Mouse (Mus musculus) C2C12 (cell line): ENCODE data around the gene Cdc42ep1. TPM values are rescaled to one million over a fixed set of nuclear protein-coding genes. Genes with fewer than 3 reads are reported as not detected.

Experiments used
- H3K27me3 ChIP-seq: one replicate; pipeline ENCODE4 v1.6.1; 2011; ENCODE audit not compliant: control insufficient read depth, insufficient read depth, insufficient read length
- H3K36me3 ChIP-seq: one replicate; pipeline ENCODE4 v1.6.1; 2011; ENCODE audit not compliant: control insufficient read depth, insufficient read depth
- H3K4me3 ChIP-seq: one replicate; pipeline ENCODE4 v1.5.1; 2011; ENCODE audit warnings: mild to moderate bottlenecking, control low read depth; ENCODE audit not compliant: poor library complexity, insufficient read depth, severe bottlenecking
- H3K79me2 ChIP-seq: one replicate; pipeline ENCODE4 v1.6.1; 2011; ENCODE audit not compliant: control insufficient read depth, insufficient read depth
- H3K79me3 ChIP-seq: one replicate; pipeline ENCODE4 v1.6.1; 2011; ENCODE audit warnings: low read depth, control low read depth
- H3ac ChIP-seq: one replicate; pipeline ENCODE3; 2011; ENCODE audit warnings: low read depth; ENCODE audit not compliant: control insufficient read depth, insufficient read length
- CEBPB ChIP-seq: IDR thresholded peaks from one replicate; pipeline ENCODE4 v1.6.1; 2011; ENCODE audit warnings: low read depth, mild to moderate bottlenecking, control low read depth, moderate library complexity
- CTCF ChIP-seq: IDR thresholded peaks from one replicate; pipeline ENCODE4 v1.5.1; 2011; ENCODE audit not compliant: control insufficient read depth, insufficient read depth, insufficient read length
- FOSL1 ChIP-seq: IDR thresholded peaks from one replicate; pipeline ENCODE4 v1.8.0; 2011; ENCODE audit warnings: mild to moderate bottlenecking, low read length; ENCODE audit not compliant: poor library complexity, insufficient read depth, severe bottlenecking
- MAX ChIP-seq: IDR thresholded peaks from one replicate; pipeline ENCODE4 v1.6.1; 2011; ENCODE audit warnings: mild to moderate bottlenecking, control low read depth
- MYOD1 ChIP-seq: IDR thresholded peaks from one replicate; pipeline ENCODE4 v1.6.1; 2011; ENCODE audit warnings: low read depth; ENCODE audit not compliant: control insufficient read depth, insufficient read length
- MYOG ChIP-seq: IDR thresholded peaks from one replicate; pipeline ENCODE4 v1.6.1; 2011; ENCODE audit not compliant: control insufficient read depth, insufficient read length; ENCODE audit errors: extremely low read depth
- USF1 ChIP-seq: IDR thresholded peaks from one replicate; pipeline ENCODE4 v1.6.1; 2011; ENCODE audit warnings: low read depth, mild to moderate bottlenecking, control low read depth, moderate library complexity
- polyA plus RNA-seq: library from polyadenylated mRNA; unstranded; fragments of >200 nt; fragmentation: generic; extraction: Trizol; gene quantifications from one replicate; pipeline ENCODE4 v1.2.1, GENCODE M21; 2012; ENCODE audit warnings: missing spikeins

The Cdc42ep1 gene
- polyA plus RNA-seq, 1 experiment = 55.2 TPM

DNA sequence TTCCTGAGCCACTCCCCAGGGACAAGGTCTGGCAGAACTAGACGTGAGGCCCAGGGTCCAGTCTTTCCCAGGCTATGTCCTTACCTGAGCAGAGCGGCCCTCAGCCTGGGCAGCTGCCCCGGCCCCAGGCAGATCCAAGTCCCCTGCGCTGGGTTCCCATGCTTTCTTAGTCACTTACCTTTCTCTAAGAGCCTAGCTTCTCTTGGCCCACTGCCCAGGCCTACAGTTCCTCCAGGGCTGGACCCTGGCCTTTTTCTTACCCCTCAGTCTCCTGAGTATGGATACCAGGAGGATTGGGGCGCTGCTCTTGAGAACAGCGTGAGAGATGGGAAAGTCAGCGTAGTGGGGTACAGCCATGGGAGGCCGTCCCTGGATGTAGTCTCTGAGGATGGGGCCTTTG is 38.0 kb downstream of the Cdc42ep1 start:
- H3K36me3 ChIP-seq = peaks cover 51% of the 10 kb centered on the region
- TF ChIP-seq MAX = no peak
- H3K4me3 ChIP-seq = no peak overlapping the region
- peaks cover 26% of the 10 kb centered on the region for H3K79me2 ChIP-seq
- no peaks in the 10 kb centered on the region for H3K27me3 ChIP-seq
- peaks cover 6% of the 10 kb centered on the region for H3K79me3 ChIP-seq
- no peak overlapping the region for H3ac ChIP-seq

DNA sequence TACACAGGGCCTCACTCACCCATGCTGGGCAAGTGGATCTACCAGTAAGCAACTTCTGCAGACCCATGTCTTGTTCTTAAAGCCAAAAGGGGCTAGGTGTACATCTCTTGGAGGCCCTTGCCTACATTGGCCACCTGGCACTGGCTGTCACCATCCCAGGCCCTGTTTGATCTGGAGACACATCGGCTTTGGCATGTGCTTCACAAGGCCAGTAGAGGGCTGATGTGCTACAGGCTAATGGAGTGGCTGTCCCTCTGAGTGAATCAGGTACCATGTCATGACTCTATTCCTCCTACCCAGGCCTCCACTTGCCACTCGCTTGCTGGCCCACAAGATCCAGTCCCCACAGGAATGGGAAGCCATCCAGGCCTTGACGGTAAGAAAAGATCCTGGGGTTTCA is 39.4 kb downstream of the Cdc42ep1 start:
- H3K79me3 ChIP-seq = peaks cover 6% of the 10 kb centered on the region
- no peaks in the 10 kb centered on the region for H3K27me3 ChIP-seq
- TF ChIP-seq CTCF (no peak), MYOG (no peak), MYOD1 (no peak), FOSL1 (no peak), USF1 (no peak), CEBPB (no peak)
- peaks cover 26% of the 10 kb centered on the region for H3K79me2 ChIP-seq
- H3ac ChIP-seq = no peak overlapping the region
- H3K36me3 ChIP-seq = peaks cover 61% of the 10 kb centered on the region
- no peak overlapping the region for H3K4me3 ChIP-seq

DNA sequence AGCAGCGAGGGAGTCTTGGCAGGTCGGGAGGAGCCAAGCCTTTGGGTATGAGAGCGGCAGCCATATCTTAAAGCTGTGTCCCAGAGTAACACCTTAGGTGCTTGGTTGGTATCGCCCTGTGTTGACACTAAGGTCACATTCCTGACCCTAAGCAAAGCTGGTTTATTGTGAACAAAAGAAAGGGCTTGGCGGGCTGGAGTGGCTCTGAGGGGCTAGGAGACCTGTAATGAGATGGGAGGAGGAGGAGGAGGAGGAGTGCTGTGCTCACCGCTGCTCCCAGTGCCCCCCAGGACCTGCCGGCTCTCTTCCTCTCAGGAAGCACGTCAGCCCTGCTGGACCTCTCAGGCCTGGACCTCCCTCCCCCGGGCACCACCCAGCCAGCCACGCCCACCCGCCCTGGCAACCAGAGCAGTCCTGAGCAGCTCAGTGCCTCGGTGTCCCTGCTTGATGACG is 47.0 kb downstream of the Cdc42ep1 start:
- H3K36me3 ChIP-seq = peaks cover 72% of the 10 kb centered on the region
- TF ChIP-seq USF1 = no peak
- no peak for TF ChIP-seq MYOD1
- TF ChIP-seq CTCF = no peak
- no peak for TF ChIP-seq MYOG
- no peak for TF ChIP-seq FOSL1
- TF ChIP-seq CEBPB = no peak
- TF ChIP-seq MAX = no peak
- H3K4me3 ChIP-seq = no peak overlapping the region
- H3ac ChIP-seq = no peak overlapping the region
- no peaks in the 10 kb centered on the region for H3K27me3 ChIP-seq
- H3K79me3 ChIP-seq = no peaks in the 10 kb centered on the region
- no peaks in the 10 kb centered on the region for H3K79me2 ChIP-seq

DNA sequence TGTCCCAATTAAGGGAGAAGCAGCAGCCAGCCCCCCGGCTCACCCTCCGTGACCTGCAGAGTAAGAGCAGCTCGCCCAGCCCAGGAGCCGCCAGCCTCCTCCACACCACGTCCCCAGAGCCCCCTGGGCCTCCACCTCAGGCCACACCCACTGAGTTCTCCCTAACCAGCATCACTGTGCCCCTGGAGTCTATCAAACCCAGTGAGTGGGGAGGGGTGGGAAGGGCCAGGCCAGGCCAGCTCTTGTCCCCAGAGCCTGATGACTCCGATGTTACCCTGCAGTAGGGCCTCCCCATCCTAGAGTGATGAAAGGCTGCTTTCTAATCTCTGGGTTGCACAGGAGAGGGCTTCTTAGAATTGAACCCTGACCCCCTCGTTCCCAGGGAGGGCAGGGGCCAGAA is 50.0 kb downstream of the Cdc42ep1 start:
- no peak for TF ChIP-seq MAX
- Histone ChIP-seq H3K27me3 (no peaks in the 10 kb centered on the region), H3K79me2 (no peaks in the 10 kb centered on the region), H3K36me3 (peaks cover 53% of the 10 kb centered on the region), H3K79me3 (no peaks in the 10 kb centered on the region), H3K4me3 (no peak overlapping the region), H3ac (no peak overlapping the region)

DNA sequence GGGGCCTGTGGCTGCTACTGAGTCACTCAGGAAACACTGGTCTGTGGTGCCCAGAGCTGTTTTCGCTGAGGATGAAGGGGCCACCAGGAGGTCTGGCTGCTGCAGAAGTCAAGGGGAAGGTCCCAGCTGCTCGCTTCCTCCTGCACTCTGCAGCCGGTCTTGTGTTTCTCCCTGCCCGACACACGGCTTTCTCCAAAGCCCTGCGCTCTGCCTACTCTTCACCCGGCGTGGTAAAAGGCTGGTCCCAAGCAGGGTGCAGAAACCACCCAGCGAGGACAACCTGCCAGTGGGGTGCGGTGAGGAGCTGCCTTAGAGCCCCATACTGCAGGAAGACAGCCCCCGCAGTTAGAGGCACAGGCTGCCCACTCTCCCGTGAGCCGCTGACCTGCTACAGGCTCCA is 52.3 kb downstream of the Cdc42ep1 start:
- H3K79me3 ChIP-seq = no peaks in the 10 kb centered on the region
- TF ChIP-seq FOSL1 (no peak), MYOD1 (no peak), CEBPB (no peak), CTCF (no peak), MAX (no peak), USF1 (no peak), MYOG (no peak)
- no peak overlapping the region for H3ac ChIP-seq
- no peaks in the 10 kb centered on the region for H3K79me2 ChIP-seq
- H3K4me3 ChIP-seq = no peak overlapping the region
- H3K27me3 ChIP-seq = no peaks in the 10 kb centered on the region
- peaks cover 30% of the 10 kb centered on the region for H3K36me3 ChIP-seq

DNA sequence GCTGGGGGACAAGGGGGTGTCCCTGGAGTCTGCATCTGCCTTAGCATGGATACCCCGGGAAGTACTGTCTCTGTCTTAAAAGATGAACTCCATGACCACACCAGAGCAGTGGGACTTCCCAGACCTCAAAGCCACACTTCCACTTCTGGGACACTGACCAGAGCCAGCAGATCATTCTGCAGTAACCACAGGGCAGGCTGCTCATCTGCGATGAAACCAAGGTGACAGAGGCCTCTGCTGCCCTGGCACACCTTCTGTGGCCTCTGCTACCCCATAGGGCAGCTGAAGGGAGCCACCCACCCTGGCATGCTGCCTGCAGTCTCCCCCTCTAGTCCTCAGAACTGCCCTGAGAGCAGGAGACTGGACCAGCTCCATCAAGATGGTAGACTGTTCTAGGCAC is 53.3 kb downstream of the Cdc42ep1 start:
- Histone ChIP-seq H3K36me3 (peaks cover 20% of the 10 kb centered on the region), H3K79me2 (no peaks in the 10 kb centered on the region)
- TF ChIP-seq FOSL1 = no peak
- no peak for TF ChIP-seq CEBPB
- TF ChIP-seq MYOG = no peak
- no peak for TF ChIP-seq CTCF
- TF ChIP-seq USF1 = no peak
- no peak for TF ChIP-seq MAX
- no peak for TF ChIP-seq MYOD1

DNA sequence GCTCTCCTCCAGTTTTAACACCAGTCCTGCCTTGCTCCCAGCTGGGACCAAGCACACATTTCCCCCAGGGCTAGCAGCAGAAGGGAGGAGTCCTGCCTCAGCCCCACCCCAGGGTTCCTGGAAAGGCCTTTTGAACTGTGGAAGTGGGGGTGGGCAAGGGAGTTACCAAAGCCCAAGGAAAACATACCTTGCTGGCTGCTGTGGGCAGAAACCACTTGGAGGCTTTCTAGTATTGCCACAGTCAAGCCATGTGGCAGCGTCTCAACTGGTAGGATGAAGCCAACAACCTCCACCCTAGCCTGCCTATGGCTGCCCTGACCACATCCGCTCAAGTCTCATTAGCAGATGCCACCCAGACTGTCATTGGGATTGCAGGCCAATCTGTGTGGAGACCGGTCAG is 53.7 kb downstream of the Cdc42ep1 start:
- H3ac ChIP-seq = no peak overlapping the region
- no peaks in the 10 kb centered on the region for H3K79me3 ChIP-seq
- no peak overlapping the region for H3K4me3 ChIP-seq
- TF ChIP-seq MAX (no peak), USF1 (no peak), CTCF (no peak), MYOD1 (no peak)
- no peaks in the 10 kb centered on the region for H3K79me2 ChIP-seq
- H3K27me3 ChIP-seq = no peaks in the 10 kb centered on the region
- H3K36me3 ChIP-seq = peaks cover 16% of the 10 kb centered on the region

More for the DNA sequence above, 53.3 kb downstream of the Cdc42ep1 start:
- Histone ChIP-seq H3K27me3 (no peaks in the 10 kb centered on the region), H3ac (no peak overlapping the region), H3K4me3 (no peak overlapping the region), H3K79me3 (no peaks in the 10 kb centered on the region)
